Mouse (Mus musculus) erythroblast, embryonic 14.5 days (primary cell): ENCODE results near the gene Os9.

Experiments used
- GATA1 ChIP-seq: IDR thresholded peaks from 2 replicates; pipeline ENCODE4 v1.6.1; 2012; ENCODE audit warnings: low read length, inconsistent platforms, mixed read lengths
- TAL1 ChIP-seq: IDR thresholded peaks from 3 replicates; pipeline ENCODE4 v1.6.1; 2012; ENCODE audit warnings: low read length, inconsistent platforms, mixed read lengths

- TF ChIP-seq TAL1 (no peak), GATA1 (no peak)
Measured at GRCm38 (mm10) chr10:127164190-127164589, 43.3 kb upstream of the Os9 start.
